Mouse (Mus musculus) cortical plate, adult 2 months (tissue): ENCODE measurements at regions not wholly inside any gene's neighbourhood (a gene's known extent, or its start where the extent isn't known, plus 50 kb on each side); places are given as distances from the start of the nearest gene placed in this dataset.

ENCODE experiments used
- CTCF ChIP-seq: fragments of 200-500 bp; IDR thresholded peaks from 2 replicates; pipeline ENCODE4 v1.5.1; 2011; ENCODE audit warnings: mild to moderate bottlenecking, control low read depth, low read length; ENCODE audit not compliant: insufficient read depth; ENCODE audit errors: extremely low read depth
- POLR2A ChIP-seq: fragments of 200-500 bp; IDR thresholded peaks from 2 replicates; pipeline ENCODE4 v1.6.1; 2011; ENCODE audit warnings: mild to moderate bottlenecking, low read length, control low read depth; ENCODE audit not compliant: insufficient read depth; ENCODE audit errors: extremely low read depth

DNA sequence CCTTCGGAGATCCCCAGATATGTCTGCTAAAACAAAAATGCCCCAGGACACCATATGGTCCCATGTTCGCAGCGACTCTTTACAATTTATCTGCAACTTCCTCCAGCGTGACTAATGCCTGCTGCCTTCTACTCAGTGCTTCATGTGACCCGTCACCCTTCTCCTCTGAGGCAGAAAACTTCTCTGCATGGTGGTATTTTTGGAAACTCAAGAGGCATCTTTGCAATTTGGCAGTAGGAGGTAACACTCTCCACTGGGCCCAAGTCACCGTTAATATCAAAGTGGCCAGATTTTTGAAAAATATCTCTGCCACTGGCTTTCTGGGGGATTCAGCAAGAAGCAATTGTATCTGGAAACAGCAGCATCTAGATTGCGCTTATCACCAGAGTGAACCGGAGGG lies 69.1 kb upstream of the Sod3 start:
- TF ChIP-seq POLR2A (no peak), CTCF (no peak)
